Mouse (Mus musculus) heart, postnatal 0 days (tissue): ENCODE measurements around the gene Pde4a.

Experiments used
- CTCF ChIP-seq: IDR thresholded peaks from 2 replicates; pipeline ENCODE4 v1.5.1; 2016; ENCODE audit warnings: antibody characterized with exemption, control low read depth, low read depth
- EP300 ChIP-seq: IDR thresholded peaks from 2 replicates; pipeline ENCODE4 v1.6.1; 2016; ENCODE audit warnings: antibody characterized with exemption, low read depth

GRCm38 (mm10) chr9:21243826-21244427 lies 78.4 kb downstream of the Pde4a start:
- TF ChIP-seq CTCF (no peak), EP300 (no peak)
